Mouse (Mus musculus): Measurements from ENCODE around the gene Zfp326.

Zfp326 gene

GRCm38 (mm10) chr5:105867427-105867826, 8.9 kb upstream of the Zfp326 start:
- no peak for DNase-seq (ENCODE audit: low read depth, low spot score)

GRCm38 (mm10) chr5:105867841-105868447, 8.4 kb upstream of the Zfp326 start:
- DNase-seq (ENCODE audit: low read depth, low spot score): peak; percentile 24

GRCm38 (mm10) chr5:105868593-105868992, 7.8 kb upstream of the Zfp326 start:
- DNase-seq (ENCODE audit: low read depth, low spot score): peak; percentile 90

GRCm38 (mm10) chr5:105869739-105870138, 6.6 kb upstream of the Zfp326 start:
- no peak for DNase-seq (ENCODE audit: low read depth, low spot score)

- DNase-seq (ENCODE audit: low read depth, low spot score): no peak
These were observed 5.2 kb upstream of the Zfp326 start for GRCm38 (mm10) chr5:105871140-105871539.

- DNase-seq (ENCODE audit: low read depth, low spot score): no peak
These were observed 4.2 kb upstream of the Zfp326 start for GRCm38 (mm10) chr5:105872176-105872575.

- no peak for DNase-seq (ENCODE audit: low read depth, low spot score)
These were observed 3.4 kb upstream of the Zfp326 start for GRCm38 (mm10) chr5:105872916-105873315.

- DNase-seq (ENCODE audit: low read depth, low spot score): no peak
These were observed 2.6 kb upstream of the Zfp326 start for GRCm38 (mm10) chr5:105873774-105874173.

- no peak for DNase-seq (ENCODE audit: low read depth, low spot score)
These were observed 1.9 kb upstream of the Zfp326 start for GRCm38 (mm10) chr5:105874476-105874875.

GRCm38 (mm10) chr5:105876925-105877774, 785 bp downstream of the Zfp326 start:
- DNase-seq (ENCODE audit: low read depth, low spot score): peak; percentile 34

- DNase-seq (ENCODE audit: low read depth, low spot score): no peak
These were observed 11.0 kb downstream of the Zfp326 start for GRCm38 (mm10) chr5:105887317-105887716.

- no peak for DNase-seq (ENCODE audit: low read depth, low spot score)
These were observed 21.8 kb downstream of the Zfp326 start for GRCm38 (mm10) chr5:105898161-105898560.

GRCm38 (mm10) chr5:105909209-105909608, 32.8 kb downstream of the Zfp326 start:
- DNase-seq (ENCODE audit: low read depth, low spot score): no peak

GRCm38 (mm10) chr5:105909671-105910070, 33.3 kb downstream of the Zfp326 start:
- DNase-seq (ENCODE audit: low read depth, low spot score): peak; percentile 73

GRCm38 (mm10) chr5:105911498-105911897, 35.1 kb downstream of the Zfp326 start:
- peak; percentile 32 for DNase-seq (ENCODE audit: low read depth, low spot score)

GRCm38 (mm10) chr5:105917398-105917797, 41.0 kb downstream of the Zfp326 start:
- no peak for DNase-seq (ENCODE audit: low read depth, low spot score)

GRCm38 (mm10) chr5:105918289-105918688, 41.9 kb downstream of the Zfp326 start:
- no peak for DNase-seq (ENCODE audit: low read depth, low spot score)

- no peak for DNase-seq (ENCODE audit: low read depth, low spot score)
These were observed 46.6 kb downstream of the Zfp326 start for GRCm38 (mm10) chr5:105922818-105923487.

- DNase-seq (ENCODE audit: low read depth, low spot score): no peak
These were observed 48.0 kb downstream of the Zfp326 start for GRCm38 (mm10) chr5:105924347-105924746.

GRCm38 (mm10) chr5:105925568-105926255, 49.3 kb downstream of the Zfp326 start:
- peak; percentile 21 for DNase-seq (ENCODE audit: low read depth, low spot score)

GRCm38 (mm10) chr5:105930282-105930681, 53.9 kb downstream of the Zfp326 start:
- peak; percentile 45 for DNase-seq (ENCODE audit: low read depth, low spot score)

- DNase-seq (ENCODE audit: low read depth, low spot score): no peak
These were observed 56.0 kb downstream of the Zfp326 start for GRCm38 (mm10) chr5:105932392-105932791.
